Mouse (Mus musculus) adrenal gland, postnatal 4 days (tissue): ENCODE measurements around the gene Get4. TPM values are rescaled to one million over a fixed set of nuclear protein-coding genes. Genes with fewer than 3 reads are reported as not detected.

Source experiments
- DNase-seq, 2 experiments: peaks; one replicate each; pipeline ENCODE4 v3.0.0; 2021 to 2022; ENCODE audit warnings: low spot score in 2 of 2, mixed read lengths in 2 of 2
- total RNA-seq, 2 experiments: library from RNA; stranded (reverse); gene quantifications; 2 replicates each; pipeline ENCODE4 v1.2.3; 2021

The Get4 gene
- total RNA-seq, 2 experiments from 2014 or later: 102 to 118 TPM

DNA sequence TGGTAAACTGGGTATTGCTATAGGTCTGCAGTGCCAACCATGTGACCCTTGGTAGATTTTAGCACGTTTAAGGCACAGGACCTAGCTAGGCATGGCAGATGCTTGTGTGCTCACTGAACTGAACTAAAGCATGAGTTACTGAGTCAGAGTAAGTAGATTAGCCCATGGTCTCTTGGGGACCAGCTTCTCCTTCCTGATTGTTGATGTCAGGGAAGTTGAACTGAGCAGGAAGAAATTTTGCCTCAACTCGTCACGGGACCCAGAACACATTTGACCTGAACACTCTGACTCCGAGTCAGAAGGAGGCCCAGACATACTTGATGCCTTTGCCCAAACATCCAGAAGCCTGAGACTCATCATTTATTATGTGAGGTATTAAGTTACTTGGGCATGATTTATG lies 14.7 kb upstream of the Get4 start:
- DNase-seq: no peak

DNA sequence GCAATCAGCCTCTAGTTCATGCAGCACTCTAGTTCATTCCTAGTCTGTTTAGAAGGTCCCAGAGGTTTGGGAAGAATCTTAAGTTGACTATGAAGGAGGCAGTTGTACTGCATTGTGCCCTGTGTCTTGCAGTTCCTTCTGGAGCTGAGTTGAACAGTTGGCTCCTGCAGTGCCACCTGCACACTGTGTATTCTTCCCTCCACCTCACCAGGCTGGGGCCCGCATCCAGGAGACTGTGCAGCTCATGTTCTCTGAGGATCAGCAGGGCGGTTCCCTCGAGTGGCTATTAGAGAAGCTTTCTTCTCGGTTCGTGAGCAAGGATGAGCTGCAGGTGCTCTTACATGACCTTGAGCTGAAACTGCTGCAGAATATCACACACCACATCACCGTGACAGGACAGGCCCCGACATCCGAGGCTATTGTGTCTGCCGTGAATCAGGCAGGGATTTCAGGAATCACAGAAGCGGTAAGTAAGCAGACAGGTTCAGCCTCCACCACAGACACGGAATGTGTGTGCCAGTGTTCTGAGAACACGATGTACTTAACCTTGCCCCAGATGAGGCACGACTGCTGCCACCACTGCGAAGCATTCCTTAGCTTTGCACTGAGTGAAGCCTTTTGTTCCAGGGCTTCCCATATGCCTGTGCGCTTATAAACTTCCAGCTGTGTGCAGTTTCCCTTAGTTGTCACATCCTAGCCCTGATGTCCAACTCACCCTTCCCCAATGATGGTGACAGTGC lies 10.9 kb upstream of the Get4 start:
- no peak for DNase-seq

DNA sequence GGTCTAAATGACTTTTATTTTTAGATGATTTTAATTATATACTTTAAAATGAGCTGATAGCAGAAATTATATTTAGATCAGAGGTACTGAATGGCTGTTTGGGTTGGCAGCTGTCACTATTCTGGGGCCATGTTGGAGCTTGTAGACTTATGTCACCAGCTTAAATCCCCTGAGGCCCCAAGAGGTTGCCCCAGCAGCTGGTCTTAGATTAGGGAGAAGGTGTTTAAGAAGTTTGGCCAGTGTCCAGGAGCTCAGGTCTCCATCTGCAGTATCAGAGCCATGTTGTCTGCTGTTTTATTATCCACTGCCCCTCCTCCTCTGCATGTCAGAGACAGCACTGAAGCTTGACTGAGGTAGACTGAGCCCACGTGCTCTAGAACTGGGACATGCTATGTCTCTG lies 8.7 kb upstream of the Get4 start:
- DNase-seq: no peak

DNA sequence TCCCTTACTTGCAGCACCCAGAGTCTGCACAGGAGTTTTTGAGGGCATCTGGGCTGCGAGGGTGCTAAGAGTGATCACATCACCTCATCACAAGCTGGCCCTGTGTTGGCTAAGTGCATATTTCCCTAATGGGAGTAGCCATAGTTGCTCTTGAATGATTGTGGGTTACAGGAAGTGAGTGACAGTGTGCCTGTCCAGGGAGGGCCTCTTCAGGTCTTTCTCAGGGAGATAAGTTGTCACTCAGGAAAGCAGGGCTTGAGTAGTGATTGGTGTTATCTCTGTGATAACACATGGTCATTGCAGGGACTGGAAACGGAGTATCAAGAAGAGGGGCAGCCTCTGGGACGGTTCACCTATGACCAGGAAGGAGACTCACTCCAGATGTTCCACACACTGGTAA lies 4.4 kb upstream of the Get4 start:
- DNase-seq: no peak

DNA sequence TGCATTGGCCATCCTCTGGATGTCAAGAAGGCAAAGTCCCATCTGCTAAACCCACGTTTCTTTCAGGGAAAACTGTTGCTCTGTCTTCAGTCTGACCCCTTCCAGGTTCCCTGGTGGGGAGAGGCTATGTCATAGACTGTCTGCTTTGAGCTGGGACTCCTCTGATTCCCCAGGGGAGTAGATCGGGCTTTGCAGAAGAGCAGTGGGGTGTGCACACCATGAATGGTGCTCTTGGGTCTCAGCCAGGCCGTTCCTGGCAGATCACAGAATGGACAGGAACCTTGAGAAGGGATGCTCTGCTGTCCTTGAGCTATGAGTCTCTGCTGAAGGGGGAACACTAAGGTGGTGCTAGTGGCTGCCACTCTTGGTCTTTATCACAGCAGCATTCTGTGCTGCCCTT lies 3.3 kb upstream of the Get4 start:
- DNase-seq: no peak

DNA sequence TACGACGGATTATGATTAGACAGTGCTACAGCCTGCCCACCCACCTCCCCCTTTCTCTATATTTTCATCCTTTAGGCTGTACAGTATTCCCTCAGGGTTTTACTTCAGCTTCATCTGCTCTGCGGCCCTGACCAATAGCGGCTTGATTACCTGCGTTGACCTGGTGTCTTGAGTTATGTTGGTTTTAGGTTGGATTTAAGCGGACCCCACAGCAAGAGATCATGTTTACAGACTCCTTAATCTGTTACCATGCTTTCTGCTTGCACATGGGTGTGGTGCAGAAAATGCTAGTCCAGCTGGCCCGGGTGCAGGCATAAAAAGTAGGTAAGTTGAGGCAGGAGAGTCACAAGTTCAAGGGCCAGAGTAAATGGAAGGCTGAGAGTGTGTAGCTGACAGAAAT lies 845 bp upstream of the Get4 start:
- DNase-seq: no peak

DNA sequence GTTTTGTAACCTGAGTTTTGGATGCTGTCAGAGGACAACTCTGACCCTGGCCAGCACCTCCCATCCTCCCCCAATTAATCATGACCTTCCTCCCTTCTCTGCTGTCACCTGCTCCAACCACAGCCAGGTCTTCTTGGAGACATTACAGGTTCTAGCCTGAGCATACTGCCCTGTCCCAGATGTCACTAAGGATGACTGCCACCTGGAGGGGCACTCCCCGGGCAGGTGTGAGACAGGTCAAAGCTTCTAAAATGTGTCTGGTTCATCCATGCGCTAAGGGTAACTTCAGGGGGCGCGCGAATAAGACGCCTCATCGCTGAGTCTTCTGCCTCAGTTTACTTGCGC lies 416 bp upstream of the Get4 start:
- no peak for DNase-seq

DNA sequence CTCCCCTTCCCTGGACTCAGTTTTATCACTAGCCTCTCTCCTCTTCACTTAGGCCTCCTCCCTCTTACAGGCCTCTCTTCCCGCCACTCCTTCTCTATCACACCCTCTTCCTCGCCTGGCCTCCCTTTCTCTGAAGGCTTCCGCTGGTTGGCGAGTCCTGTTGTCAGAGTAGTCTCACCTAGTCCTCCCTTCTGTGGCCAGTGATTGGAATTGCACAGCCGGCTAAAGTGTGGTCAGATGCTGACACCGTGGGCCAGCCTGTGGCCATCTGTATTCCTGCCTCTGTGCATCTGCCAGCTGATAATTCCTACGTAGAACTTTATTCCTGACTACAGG lies 754 bp downstream of the Get4 start:
- no peak for DNase-seq

DNA sequence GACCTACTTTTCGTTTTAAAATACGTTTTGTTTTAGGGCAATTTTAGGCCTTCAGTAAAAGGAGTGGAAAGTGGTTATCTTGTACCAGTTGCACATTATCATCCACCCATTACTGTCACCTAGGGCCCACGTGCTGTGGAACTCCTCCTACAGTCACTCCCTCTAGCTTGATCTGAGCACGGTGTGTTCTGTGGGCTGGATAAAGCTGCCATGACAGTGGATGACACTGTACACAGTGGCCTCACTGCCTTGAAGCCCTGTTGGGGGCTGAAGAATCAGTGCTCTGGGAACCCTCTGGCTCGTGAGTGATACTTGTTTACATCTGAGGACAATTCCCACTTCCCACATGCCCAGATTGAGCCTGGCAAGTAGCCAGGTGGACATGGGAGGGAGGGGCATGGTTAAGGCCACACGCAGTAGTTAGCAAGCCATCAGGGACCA lies 1.2 kb downstream of the Get4 start:
- no peak for DNase-seq

DNA sequence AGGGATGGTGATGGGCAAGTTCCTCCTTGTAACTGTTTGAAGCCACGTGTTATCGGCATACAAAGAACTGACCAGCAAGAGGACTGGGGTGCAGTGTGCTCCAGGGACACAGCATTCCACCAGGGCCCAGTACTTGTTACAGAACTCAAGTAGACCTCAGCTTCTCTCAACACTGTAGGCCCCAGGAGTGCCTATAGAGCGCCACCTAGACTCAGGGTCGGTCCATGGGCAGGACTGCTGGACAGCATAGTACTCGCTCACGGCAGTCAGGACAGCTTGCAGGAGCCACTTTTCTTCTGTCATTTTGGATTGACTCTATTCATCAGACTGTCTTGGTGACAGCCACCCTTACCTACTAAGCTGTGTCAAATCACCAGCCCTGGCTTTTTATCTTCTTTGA lies 2.8 kb downstream of the Get4 start:
- no peak for DNase-seq

DNA sequence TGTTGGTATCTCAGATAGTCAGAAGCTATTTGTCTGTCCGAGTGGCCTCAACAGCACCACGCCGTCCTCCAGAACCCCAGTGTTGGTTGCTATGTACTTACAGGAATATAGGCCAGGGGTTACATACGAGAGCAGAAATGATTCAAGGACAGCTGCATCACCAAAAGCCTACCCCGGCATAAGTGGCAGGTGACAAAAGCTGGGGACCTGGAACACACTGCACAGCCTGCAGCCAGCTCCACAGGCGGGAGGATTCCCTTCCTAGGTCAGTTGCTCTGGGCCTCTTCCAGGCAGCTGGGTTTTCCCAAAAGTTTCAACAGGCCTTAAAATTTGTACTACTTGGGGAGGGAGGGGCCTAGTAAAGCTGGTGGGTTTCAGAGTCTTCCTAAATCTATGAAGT lies 3.7 kb downstream of the Get4 start:
- DNase-seq: no peak

DNA sequence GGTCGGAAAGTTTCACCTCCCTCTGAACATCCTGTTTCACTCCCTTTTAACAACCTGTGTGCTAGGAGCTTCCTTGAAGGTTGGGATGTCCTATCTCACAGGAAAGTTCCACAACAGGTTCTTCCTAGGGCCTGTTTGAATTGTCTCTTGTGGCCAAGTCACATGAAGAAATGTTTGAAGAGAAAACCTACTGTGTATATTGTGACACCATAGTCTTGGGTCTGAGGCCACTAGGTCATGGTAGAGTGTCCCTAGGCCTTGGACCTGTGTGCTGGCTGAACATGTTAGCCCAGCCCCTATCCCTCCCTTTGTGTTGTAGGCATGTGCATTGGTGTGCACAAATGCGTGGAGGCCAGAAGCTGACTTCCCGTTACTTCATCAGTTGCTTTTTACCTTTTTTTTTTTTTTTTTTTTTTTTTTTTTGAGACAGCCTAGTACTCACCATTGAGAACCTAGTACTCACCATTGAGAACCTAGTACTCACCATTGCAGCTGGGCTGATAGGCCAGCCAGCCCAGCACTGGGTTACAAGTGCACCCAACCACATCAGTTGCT lies 4.2 kb downstream of the Get4 start:
- DNase-seq: no peak

DNA sequence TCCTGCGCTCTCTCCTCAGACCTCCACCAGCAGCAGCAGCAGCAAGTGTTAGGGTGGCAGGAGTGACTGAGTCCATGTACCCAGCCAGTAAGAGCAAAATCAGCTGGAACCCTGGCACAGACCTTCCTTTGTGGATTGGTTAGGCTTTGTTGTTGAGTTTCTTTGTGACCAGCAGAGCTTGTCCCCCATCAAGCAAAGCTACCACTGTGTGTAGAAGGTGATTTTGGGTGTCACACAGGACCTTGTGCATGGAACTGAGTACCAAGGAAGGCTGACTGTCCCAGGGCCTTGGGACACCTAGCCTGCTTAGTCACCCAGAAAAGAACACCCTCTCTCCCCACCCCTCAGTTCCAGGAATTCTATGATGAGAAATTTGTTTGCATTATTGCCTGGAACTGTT lies 5.1 kb downstream of the Get4 start:
- DNase-seq: no peak

DNA sequence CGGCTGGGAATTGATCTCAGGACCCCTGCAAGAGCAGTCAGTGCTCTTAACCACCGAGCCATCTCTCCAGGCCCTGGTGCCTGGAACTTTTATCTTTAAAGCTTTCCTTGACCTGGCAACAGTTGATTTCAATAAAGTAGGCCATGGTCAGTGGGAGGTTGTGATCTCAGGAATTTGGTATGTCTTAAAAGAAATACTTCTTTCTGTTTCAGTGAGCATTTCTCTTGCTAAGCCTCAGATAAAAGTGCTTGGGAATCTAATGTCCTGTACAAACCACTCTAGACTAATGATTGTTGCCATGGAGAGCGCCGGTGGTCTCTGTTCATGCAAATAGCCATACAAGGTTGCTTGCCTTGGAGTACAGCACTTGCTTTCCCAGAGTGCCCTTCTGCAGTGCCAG lies 5.7 kb downstream of the Get4 start:
- DNase-seq: no peak

DNA sequence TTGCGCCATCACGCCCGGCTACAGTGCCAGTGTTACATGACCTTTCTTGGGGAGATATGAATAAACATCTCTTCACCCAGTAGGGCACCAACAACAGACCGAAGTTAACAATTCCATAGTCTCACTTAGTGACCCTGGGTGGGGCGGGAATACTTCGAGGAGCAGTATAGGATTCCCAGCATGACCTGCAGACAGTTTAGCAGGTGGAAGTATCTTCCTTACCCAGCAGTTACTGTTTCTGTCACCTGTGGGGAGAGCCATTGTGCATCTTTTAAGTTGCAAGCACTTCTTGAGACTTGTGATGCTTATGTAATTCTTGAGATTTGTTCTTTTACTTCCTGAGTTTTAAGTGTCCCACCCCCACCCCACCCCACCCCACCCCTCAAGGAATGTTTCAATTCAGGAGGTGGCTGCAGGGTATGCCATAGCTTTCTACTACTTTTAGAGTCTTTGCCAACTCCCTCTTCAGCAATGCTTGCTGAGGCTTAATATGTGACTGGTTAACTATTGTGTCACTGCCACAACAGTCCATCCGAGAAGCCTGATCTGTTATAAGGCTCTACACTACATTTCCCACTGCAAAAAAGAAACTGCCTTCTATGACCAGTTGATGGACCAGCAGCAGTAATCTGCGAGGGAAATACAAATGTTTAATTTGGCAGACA lies 6.4 kb downstream of the Get4 start:
- no peak for DNase-seq

DNA sequence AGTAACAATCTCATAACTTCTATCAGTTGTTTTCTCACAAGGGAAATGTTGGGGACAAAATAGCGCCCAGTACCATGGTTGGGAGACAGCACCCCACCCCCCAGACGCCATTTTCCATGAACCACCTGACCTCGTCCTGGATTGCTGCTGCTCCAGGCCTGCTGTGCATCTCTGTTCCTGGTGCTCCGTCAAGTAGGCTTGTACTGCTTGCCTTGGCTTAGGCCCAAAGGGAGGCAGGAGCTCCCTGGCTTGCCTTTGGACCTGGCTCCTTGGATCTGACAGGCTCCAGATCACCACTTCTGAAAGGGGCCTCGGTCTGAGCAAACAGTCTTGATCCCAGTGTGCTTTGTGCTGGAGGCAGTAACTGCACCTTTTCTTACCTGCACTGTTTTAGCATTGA lies 7.7 kb downstream of the Get4 start:
- no peak for DNase-seq

DNA sequence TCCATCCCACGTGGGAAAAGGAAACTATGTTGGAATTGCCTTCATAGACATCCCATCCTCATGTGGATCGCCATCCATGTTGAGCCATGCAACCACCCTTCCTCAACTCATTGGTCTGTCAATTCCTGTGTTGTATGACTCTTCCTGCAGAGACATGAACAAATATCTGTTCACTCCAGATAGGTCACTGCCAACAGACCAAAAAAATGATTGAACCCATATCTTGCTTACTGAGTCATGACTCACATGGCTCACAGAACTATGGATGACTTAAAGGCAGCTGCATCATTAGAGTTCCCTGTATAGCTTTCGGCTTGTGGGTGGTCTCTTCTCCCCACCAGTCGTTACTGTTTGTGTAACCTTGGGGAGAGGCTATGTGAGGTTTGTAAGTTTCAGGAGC lies 9.3 kb downstream of the Get4 start:
- no peak for DNase-seq

DNA sequence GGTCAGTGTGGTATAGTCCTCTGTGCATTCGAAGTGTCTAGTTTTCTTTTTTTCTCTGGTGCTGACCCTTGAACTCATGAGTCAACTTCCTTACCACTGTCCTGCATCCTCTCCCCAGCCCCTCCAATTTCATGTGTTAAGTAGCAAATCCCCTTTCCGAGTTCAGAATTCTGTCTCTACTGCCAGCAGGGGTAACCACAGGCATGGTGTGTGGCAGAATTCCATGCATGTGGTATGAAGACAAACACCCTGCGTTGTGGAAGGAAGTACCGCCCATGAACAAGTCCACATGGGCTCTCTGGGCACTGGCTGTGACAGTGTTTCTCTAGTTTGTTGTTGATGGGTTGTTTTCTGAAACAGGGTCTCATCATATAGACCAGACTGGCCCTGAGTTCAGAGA lies 15.5 kb downstream of the Get4 start:
- no peak for DNase-seq

DNA sequence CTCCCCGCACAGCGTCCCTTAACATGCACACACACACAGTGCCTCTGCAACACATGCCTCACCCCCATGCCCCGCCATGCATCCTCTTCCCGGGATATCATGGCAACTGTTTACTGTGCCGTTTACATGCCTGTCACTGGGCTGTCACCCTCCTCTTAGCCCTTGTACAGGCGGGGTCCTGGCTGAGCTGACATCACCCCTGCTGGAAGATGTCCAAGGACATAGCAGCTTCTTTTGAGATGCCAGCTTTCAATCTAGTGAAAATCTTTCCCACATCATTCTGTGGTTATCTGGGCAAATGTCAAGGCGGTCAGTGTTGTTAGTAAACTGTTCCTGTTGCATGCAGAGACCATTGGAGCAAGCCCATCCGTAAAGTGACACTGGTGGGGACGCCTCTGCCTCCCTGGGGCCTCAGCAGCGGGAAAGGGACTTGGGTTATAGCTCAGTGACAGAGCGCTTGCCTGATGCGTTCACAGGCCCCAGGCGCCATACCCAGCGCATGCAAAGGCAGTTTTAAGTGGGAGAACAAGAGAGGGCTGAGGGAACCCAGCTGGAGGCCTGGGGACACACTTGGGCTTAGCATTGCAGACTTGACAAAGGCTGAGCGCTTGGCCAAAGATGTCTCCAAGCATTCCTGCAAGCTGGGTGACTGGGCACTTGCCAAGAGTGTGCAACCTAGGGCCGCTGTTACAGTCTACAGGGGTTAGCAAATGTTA lies 18.8 kb downstream of the Get4 start:
- DNase-seq: peak in 1 of 2 experiments; percentile 43

DNA sequence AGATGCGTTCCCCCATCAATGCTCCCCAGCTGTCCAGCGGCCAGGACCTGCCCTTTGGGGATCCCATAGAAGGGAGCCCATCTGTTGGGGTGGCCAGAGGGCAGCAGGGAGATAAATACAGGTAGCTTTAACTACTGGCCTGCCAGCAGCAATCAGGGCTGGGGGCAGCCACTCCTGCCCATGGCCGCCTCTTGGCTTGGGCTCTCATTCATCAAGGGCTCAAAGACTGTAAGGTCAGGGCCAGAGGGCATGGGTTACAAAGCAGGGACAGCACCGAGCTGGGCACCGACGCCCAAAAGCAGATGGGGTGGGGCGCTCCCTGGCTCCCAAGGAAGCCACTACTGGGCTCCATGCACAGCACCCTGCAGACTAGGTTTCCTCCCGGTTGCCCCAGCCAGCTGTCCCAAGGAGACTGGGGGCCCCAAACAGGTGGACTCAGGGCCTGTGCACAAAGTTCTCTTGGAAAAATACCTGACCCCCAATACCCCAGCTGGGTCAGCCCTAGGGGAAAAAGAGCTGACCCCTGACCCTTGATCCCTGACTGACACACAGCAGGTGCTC lies 19.9 kb downstream of the Get4 start:
- DNase-seq: no peak

DNA sequence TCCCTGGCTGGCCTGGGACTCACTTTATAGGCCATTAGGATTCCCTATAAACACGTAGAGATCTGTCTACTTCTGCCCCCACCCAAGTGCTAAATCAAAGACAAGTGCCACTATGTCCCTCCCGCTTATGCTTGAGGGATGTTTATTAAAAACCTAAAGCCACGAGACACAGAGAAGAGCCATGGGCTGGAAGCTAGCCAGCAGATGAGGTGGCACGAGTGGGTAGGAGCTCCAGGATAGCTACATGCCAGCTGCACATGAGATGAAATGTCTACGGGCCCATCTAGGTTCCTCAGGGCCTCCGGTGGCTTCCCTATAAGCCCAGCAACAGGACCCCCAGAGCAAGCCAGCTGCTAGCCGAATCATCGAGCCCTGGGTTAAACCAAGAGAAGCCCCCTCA lies 25.2 kb downstream of the Get4 start:
- DNase-seq: no peak
